Mouse (Mus musculus) c-Kit-positive CD71-positive TER-119-negative erythroid progenitor cells, embryonic 14.5 days (primary cell): ENCODE data around the gene Rpsa.
A peak's percentile ranks its signal among the peaks of the same experiment; 100 is the strongest.

ENCODE experiments used
- DNase-seq: peaks from one replicate; pipeline ENCODE4 v3.0.0-alpha.2; 2013; ENCODE audit warnings: low read depth

The Rpsa gene

DNA sequence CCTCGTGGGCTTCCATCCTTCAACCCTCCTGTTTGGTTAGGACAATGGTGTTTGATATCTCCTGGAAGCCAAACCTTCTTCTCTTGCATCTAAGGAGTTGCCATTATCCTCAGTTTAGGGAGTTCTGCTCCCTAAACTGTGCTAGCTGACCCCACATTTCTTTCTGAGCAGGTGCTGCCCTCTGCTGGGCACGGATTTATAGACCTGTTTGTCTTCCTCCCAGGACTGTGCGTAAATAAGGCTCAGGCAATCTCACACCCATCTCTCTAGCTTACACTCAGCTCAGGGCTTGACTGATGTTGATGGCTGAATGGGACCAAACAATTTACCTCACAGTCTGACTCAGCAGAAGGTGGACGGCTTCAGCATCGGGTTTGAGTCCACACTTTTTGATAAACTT is 43.8 kb downstream of the Rpsa start:
- DNase-seq, result peak; percentile 39

DNA sequence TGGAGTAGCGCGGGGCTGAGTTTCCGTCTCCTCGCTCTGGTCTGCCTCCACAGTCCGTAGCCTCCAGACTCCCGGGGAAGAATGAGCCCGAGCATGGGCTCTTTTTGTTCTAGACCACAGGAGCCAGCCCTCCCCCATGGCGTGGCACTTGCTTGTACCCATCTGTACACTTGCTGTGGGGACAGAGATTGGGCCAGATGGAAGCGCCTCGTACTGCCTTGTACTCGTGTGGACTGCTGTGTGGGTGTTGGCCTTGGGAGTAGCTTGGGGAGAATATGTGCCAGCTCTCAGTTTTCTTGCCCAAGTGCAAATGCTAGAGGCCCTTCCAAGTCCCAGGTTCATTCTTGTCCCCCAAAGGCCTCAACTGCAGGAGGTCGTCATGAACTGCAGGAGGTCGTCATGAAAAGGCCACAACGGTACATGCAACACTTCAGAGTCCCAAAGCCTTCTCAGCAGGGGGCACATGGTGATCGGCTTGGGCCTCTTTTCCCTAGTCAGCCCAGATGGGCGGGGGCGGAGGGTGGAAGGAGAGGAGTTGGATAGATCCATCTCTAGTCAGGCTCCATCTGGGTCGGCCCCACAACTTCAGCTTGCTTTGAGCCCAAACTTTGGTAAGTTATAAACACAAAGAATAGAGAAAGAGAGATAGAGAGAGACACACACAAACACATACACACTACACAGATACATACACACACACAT is 47.1 kb downstream of the Rpsa start:
- DNase-seq, result no peak

DNA sequence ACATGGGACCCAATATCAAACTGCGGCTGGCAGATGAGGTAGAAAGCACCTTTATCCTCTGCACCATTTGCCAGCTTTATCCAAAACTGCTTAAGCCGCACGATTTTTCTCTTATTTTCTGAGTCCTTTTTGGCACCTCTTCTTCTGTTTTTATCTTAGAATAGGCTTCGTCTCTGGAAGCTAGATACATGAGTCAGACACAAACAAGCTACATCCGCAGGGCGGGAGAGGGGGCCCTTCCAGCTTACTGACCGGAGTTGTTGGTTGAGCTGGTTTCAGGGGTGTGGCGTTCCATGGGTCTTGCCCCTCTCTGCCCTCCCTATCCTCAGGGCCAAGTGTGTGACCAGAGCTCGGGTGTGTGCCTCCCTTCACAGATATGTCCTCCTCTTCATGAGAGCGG is 51.3 kb downstream of the Rpsa start:
- no peak for DNase-seq
